Mouse (Mus musculus): Measurements from ENCODE around the gene Spint1. TPM values are rescaled to one million over a fixed set of nuclear protein-coding genes. Genes with fewer than 3 reads are reported as not detected.

Gene Spint1
- total RNA-seq (2023; ENCODE audit: inconsistent age), result 0.45 to 0.60 TPM in 2 of 4 replicates, not detected in the others

GRCm38 (mm10) chr2:119237210-119237870 is at the start of gene Spint1:
TSS of gene Spint1 (plus strand) at chr2:119237362.

GRCm38 (mm10) chr2:119208344-119209175 is 28.6 kb upstream of the Spint1 start, which contains the start of the genes Zfyve19 and Dnajc17:
TSS of gene Zfyve19 (plus strand) at chr2:119208617.
TSS of gene Dnajc17 (minus strand) at chr2:119208795.

GRCm38 (mm10) chr2:119229775-119230704 is 7.1 kb upstream of the Spint1 start, which contains the start of gene Ppp1r14d:
TSS of gene Ppp1r14d (minus strand) at chr2:119229906.

GRCm38 (mm10) chr2:119270643-119271331 is 33.6 kb downstream of the Spint1 start, which contains the start of gene Rhov:
TSS of gene Rhov (minus strand) at chr2:119271272.

GRCm38 (mm10) chr2:119288270-119288882 is 51.2 kb downstream of the Spint1 start, which contains the start of gene Vps18:
TSS of gene Vps18 (plus strand) at chr2:119288740.

Other genes with a start within 250 kb of the Spint1 start
- 11.5 to 14.4 TPM (median 13.0 TPM) in 4 replicates for gene Ccdc32, start 208.0 kb upstream of the Spint1 start, total RNA-seq (2023; ENCODE audit: inconsistent age)
- 16.0 to 18.0 TPM (median 16.8 TPM) in 4 replicates for gene Rpusd2, start 202.6 kb upstream of the Spint1 start, total RNA-seq (2023; ENCODE audit: inconsistent age)
- gene Knl1, start 190.2 kb upstream of the Spint1 start, total RNA-seq (2023; ENCODE audit: inconsistent age), result 3.3 to 4.7 TPM (median 4.1 TPM) in 4 replicates
- 1.8 to 4.5 TPM (median 3.7 TPM) in 4 replicates for gene Rad51, start 124.6 kb upstream of the Spint1 start, total RNA-seq (2023; ENCODE audit: inconsistent age)
- gene Rmdn3, start 80.3 kb upstream of the Spint1 start, total RNA-seq (2023; ENCODE audit: inconsistent age), result 29.7 to 39.8 TPM (median 34.3 TPM) in 4 replicates
- not detected in 4 replicates for gene Gchfr, start 69.6 kb upstream of the Spint1 start, total RNA-seq (2023; ENCODE audit: inconsistent age)
- gene Gm14137, start 62.9 kb upstream of the Spint1 start, total RNA-seq (2023; ENCODE audit: inconsistent age), result 10.0 to 12.9 TPM (median 10.9 TPM) in 4 replicates
- 30.9 to 40.9 TPM (median 35.2 TPM) in 4 replicates for gene Zfyve19, start 28.7 kb upstream of the Spint1 start, total RNA-seq (2023; ENCODE audit: inconsistent age)
- 15.9 to 19.5 TPM (median 18.5 TPM) in 4 replicates for gene Dnajc17, start 28.6 kb upstream of the Spint1 start, total RNA-seq (2023; ENCODE audit: inconsistent age)
- not detected in 4 replicates for gene Ppp1r14d, start 7.5 kb upstream of the Spint1 start, total RNA-seq (2023; ENCODE audit: inconsistent age)
- not detected in 4 replicates for gene Rhov, start 33.9 kb downstream of the Spint1 start, total RNA-seq (2023; ENCODE audit: inconsistent age)
- 90.9 to 99.3 TPM (median 94.4 TPM) in 4 replicates for gene Vps18, start 51.4 kb downstream of the Spint1 start, total RNA-seq (2023; ENCODE audit: inconsistent age)
- 0.54 to 0.96 TPM (median 0.76 TPM) in 4 replicates for gene Dll4, start 88.4 kb downstream of the Spint1 start, total RNA-seq (2023; ENCODE audit: inconsistent age)
- gene Chac1, start 113.9 kb downstream of the Spint1 start, total RNA-seq (2023; ENCODE audit: inconsistent age), result 0.54 to 1.1 TPM (median 0.83 TPM) in 4 replicates
- 38.9 to 47.4 TPM (median 42.3 TPM) in 4 replicates for gene Ino80, start 240.3 kb downstream of the Spint1 start, total RNA-seq (2023; ENCODE audit: inconsistent age)